Mouse (Mus musculus): Measurements from ENCODE around the gene Zfp653. TPM values are rescaled to one million over a fixed set of nuclear protein-coding genes. Genes with fewer than 3 reads are reported as not detected.
A peak's percentile ranks its signal among the peaks of the same experiment; 100 is the strongest.

Zfp653 gene
- total RNA-seq, 4 experiments from 2014 or later, result 3.0 to 5.0 (median 4.7) TPM

DNA sequence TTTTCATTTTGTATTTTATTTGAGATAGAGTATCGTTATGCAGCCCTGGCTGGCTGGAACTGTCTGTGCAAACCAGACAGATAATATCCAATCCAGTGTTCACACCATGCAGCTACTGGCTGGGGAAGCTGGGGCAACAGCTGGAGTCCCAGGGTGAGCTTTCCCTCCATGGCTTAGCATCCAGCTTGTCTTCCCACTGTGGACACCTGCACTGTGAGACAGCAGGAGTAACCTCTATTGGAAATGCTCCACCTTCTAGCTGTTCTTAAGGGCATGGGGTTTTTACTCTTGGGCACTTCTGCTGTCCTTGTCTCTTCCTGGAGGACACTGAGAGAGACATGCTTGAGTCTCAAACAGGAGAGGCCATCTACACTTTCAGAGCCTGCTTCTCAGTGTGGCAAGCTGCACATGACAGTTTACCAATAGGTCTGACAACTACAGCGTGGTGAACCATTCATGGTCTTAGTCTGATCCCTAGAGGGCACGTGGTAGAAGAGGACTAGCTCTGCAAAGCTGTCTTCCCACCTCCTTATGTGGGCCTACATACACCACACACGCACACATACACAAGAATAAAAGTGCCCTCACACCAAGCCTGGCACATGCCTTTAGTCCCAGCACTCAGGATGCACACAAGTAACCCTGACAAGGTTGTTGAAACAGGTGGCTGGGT lies 1.2 kb downstream of the Zfp653 start:
- DNase-seq (ENCODE audit: low spot score), result no peak

DNA sequence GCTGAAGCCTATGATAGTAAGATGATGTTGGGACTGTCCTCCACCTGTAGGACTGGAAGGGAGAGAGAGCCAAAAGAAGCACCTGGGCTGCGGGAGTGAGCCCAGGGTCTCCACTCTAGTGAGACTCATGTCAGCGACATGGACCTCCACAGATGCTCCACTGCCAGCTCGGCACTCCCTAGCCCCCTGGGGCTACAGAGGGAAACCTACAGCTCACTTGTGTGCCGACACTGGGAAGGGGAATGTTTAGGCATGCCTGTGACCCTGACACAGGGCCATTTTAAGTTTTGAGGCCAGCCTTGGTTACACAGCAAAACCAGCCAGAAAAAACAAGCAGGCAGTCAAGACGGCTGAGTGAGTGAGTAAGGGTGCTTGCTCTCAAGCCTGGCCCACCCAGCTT lies 4.0 kb downstream of the Zfp653 start:
- no peak for DNase-seq (ENCODE audit: low spot score)

DNA sequence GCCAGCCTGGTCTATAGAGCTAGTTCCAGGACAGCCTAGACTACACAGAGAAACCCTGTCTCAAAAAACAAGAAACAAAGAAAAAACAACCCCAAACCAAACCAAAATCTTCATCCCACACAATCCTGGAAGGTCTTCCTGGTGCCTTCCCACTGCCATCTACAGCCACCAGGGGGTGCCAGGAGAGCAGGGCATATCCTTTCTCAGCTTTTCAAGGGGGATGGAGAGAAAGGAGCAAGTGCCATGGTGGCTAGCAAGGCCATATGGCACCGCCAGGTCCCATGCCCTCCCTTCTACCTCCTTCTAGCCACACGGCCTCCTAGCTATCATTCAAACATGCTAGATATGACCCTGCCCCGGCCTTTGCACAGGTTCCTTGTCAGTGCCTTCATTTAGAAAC lies 4.7 kb downstream of the Zfp653 start:
- DNase-seq (ENCODE audit: low spot score), result peak; percentile 31

DNA sequence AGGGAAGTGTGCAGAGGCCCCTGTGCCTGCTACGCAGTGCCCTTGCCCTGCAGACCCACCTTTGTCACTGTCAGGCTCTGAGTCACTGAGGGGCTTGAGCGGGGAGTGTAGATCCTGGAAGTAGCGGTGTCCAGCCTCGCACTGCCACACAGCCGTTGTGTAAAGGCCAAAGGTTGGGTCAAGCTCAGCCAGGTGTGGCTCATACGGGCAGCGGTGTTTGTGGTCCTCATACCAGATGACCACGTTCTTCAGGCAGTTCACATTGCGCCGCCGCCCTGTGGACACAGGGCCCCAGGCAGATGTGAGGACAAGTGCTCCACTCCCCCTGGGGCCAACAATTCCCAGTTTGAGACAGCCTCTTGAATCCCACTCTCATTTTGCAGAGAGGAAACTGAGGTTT lies 5.5 kb downstream of the Zfp653 start:
- no peak for DNase-seq (ENCODE audit: low spot score)

DNA sequence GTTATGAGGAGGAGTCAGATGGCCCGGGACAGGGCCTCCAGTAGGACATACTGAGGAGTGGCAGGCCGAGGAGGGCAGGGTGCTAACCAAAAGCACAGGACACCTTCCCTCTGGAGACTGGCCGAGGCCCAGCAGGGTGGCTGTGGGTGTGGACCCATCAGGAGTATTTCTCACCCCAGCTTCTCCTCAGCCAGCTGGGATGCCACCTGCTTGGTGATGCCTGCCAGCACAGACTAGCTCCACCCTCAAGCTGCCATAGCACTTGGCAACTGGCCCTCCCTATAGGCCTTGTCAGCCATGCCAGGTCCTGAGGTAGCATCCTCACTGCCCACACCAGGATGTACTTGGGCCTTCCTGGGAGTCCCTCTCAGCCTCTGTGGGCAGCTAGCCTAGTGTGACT lies 6.8 kb downstream of the Zfp653 start:
- DNase-seq (ENCODE audit: low spot score), result no peak

DNA sequence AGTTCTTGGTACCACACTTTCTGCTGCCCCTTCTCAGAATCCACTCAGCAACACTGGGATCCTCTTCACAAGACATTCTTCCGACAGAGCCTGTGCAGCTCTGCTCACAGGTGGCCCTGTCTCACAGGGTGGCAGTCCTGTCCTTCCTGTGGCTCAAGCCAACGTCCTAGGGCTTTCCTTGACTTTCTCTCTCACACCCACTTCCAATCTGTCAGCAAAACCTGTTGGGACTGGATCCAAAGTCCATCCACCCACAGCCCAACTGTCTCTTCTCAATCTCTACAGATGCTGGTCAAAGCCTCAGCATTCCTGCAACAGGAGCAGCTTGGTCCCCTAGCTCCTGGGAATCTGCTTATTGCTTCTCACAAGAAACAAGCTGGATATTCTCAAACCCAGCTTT lies 9.8 kb downstream of the Zfp653 start:
- no peak for DNase-seq (ENCODE audit: low spot score)

DNA sequence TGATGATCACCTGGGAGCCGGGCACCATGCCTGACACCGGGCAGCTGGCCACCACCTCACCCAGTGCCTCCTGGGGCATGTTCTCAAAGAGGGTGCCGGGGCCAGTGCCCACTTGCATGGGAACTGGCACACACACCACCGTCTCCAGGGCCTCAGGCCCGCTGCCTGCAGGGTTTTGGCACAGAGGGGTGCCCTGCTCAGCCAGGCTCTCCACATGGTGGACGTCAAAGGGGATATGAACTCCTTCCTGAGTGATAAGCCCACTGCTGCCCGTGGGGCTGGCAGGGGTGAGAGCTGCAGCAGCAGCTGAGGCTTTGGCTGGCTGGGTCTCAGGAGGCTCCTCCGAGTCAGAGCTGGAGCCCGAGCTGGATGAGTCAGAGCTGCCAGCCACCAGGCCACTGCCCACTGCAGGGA lies 13.2 kb downstream of the Zfp653 start:
- peak; percentile 46 for DNase-seq (ENCODE audit: low spot score)

DNA sequence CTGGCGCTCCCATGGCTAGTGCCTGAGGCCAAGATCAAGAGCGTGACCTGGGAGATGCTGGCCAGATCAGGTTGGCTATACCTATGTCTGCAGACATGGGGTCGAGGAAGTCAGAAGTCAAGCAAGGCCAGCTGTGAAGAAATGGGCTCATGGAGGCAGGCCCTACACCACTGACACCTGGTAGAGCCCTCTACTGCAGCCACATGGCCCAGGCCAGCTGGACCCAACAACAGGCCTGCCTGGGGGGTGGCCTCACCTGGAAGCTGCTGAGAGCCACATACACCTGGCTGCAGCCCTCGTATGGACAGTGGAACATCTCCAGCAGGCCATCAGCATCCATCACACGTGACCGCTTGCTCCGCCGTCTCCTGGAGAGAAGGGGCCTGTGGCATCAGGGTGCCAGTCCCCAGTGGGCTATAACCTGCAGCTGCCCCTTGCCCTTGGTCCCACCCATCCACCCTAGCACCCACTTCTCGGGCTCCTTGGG lies 14.1 kb downstream of the Zfp653 start:
- no peak for DNase-seq (ENCODE audit: low spot score)

DNA sequence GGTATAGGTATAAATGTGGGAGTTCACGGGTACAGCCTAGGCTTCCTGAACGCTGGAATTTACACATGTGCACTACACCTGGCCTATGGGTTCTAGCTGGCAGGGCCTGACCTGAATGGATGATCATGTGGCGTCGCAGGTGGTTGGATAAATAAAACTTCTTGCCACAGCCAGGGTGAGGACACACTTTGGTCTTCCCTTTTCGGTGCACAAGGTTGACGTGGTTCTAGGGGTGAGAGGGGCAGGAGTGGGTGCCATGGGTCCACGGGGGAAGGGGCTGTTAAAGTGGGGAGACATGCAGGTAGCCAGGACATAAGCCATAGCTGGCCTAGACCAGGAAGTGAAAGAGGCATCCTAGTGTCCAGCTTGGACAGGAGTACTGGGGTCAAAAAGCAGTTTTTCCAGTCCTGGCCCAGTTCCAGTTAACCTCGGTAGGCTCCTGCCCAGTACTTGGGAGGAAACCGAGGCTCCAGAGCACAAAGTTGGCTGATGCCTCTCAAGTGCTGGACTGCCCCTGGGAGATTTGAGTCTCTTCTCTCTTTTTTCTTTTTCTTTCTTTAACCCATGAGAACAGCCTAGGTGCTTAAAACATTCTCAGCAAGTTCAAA lies 14.8 kb downstream of the Zfp653 start:
- DNase-seq (ENCODE audit: low spot score), result no peak

DNA sequence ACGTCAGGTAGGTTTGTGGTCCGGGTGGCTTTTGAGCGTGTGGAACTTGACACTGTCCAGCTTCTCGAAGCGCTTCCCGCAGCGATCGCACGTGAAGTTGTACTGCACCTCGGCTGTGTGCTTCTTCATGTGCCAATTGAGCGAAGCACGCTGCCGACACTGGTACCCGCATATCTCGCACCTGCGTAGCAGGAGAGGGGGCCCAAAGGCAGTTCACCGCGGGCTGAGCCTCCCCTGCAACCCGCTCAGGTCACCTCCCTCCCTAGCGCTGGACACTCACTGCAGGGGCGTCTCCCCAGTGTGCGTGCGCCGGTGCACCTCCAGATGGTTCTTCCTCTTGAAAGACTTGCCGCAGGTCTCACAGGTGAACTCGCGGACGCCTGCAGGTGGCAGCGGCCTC lies 15.5 kb downstream of the Zfp653 start:
- DNase-seq (ENCODE audit: low spot score), result no peak

DNA sequence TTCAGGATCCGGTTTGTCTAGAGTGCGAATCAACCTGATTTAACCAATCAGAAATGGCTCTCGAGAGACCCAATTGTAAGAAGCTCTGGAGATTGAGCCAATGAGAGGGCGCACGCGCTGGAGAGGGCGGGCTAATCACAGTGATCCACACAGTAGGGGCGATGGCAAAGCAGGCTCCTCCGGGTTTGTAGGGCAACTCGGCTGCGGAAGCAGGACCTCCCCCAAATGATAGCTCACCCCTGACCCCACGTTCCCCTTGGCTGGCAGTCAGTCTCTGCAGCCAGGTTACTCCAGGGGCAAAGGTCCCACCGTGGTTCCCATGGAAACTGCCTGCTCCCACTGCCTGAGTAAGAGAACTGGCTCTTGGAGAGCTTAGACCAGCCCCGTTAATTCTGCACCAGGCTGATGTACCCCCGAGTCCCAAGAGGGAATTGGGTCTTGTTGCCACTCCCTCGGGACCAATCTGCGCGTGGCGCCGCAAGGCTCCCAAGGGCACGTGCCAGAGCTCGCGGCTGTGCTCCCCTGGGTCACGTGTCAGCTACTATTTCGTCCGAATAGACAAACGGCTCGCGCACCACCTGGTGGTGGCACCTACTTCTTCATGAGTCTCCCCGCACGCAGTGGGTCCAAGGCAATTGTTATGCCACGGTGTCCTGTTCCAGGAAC lies 16.6 kb downstream of the Zfp653 start:
- DNase-seq (ENCODE audit: low spot score), result peak; percentile 30

DNA sequence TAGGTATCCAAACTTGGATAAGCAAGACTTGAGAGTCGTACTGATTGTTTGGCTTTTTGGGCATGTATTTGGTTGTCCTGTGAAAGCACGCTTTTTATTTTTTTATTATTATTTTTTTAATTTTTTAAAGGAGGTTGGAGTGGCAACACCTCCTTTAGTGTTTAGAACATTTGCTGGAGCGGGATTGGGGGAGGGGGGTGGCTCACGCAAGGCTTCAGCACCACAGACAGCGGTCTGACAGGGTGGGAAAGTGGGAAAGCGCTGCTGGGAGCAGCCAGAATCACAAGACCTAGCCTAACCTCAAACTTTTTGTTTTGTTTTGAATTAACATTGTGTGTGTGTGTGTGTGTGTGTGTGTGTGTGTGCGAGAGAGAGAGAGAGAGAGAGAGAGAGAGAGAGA lies 17.5 kb downstream of the Zfp653 start:
- DNase-seq (ENCODE audit: low spot score), result no peak

DNA sequence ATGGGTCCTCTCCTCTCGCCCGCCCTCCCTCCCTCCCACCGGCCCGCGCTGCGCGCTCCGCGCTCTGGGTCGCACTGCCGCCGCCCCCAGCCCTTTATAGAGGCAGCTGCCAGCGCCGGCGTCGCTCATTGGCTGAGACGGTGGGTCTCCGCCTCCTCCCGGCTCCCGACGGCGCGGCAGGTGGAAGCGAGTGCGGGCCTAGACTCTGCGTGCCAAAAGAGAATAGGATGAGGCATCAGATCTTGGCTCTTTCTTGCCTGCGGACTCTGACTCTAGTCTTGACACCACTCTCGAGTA lies 19.3 kb downstream of the Zfp653 start, which contains the start of gene Elavl3:
Elavl3 (minus strand) TSS at position 66 of the 297 bp plus-strand sequence.
- DNase-seq (ENCODE audit: low spot score), result no peak

DNA sequence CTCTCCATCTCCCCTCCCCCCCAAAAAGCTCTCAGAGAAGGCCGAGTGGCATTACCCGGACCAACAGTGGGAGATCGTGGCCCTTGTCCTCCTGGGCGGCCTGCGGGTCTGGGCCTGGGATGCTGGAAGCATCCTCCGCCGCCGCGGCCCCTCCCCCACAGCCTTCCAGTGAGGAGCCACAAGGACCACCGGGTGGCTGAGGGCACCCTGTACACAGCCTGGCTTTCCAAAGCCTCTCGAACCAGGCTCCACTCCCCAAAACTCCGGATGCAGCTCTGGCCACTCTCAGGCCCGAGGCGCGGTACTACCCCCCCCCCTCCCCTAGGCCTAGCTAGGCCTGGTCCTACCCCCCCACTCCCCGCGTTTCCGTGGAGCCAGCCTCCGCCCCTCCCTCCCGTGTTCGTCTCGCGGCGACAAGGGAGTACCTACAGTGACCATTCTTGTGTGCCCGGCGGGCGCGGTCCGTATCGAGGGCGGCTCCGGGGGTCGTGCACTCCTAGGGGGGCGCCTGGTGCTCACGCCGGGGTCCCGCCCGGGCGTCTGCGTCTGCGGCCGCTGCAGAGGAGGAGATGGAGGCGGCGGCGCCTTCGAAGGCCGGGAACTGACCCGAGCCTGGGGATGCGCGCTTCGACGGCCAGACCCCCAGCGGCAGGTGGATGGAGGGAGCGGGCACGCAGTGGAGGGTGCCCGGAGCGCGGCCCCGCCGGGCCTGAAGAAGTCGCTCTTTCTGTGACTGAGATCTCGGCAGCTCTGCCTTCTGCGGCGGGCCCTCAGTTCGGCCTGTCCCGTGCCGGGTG lies 19.8 kb downstream of the Zfp653 start:
- no peak for DNase-seq (ENCODE audit: low spot score)

DNA sequence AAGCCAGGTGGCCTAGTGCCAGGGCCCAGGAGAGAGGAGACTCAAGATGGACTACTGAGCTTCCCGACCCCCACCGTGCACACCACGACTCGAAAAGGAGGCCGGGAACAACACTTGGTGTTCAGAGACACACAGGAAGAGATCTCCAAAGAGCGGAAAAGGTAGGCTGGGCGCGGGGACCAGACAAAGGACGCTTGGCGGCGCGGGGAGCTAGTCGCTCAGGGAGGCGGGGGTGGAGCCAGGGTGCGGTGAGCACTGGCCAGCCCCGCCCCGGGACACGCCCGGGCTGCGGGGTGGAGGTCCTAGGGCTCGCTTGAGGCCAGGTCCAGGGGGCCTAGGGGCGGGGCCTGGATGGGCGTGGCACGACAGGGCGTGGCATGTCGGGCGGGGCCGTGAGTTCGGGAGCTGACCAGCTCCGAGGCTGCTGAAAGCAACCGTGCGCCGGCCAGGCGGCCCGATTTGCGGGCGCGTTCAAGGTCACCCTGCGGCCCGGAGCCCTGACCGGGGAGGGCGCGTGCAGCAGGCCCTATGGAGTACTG lies 20.8 kb downstream of the Zfp653 start:
- DNase-seq (ENCODE audit: low spot score), result no peak

DNA sequence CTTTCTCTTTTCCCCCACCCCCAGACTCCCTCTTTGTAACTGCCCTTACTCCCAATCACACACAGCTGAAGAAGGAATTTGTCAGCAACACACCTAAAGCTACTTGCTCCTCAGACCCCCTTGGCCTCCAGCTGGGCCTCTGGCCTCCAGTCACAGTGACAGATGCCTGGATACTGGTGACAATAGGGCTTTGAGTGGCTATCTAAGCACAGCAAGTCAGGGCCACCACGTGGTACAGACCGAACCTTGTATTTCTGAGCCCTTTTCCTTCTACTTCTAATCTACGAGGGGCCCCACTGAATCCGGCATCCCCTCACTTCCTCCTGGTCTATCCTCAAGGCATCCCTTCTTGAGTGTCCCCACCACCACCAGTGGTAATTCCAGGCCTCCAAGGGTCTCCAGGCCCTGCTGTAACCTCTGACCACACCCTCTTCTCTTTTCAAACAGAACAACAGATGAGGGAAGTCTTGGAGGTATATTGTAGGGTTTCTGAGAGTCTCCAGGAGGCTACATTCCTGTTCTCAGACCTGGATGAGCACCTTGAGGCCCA lies 21.4 kb downstream of the Zfp653 start:
- DNase-seq (ENCODE audit: low spot score), result no peak

DNA sequence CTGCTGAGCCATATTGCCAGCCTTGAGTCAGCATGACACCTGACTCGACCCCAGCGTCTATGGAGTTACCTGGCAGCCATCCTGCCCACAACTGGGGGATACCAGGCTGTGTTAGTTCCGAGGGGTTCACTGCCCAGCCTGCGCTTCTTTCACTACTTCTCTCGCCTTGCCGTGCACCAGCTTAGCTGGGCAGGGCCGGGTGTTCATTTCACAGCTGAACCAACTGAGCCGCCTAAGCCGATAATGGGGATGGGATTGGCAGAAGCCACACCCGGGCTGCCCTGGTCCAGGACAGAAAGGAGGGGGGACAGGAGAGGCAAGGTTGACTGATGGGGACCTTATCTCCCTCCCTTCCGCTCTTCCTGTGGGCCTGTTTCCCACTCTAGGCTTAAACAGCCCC lies 21.9 kb downstream of the Zfp653 start:
- no peak for DNase-seq (ENCODE audit: low spot score)

DNA sequence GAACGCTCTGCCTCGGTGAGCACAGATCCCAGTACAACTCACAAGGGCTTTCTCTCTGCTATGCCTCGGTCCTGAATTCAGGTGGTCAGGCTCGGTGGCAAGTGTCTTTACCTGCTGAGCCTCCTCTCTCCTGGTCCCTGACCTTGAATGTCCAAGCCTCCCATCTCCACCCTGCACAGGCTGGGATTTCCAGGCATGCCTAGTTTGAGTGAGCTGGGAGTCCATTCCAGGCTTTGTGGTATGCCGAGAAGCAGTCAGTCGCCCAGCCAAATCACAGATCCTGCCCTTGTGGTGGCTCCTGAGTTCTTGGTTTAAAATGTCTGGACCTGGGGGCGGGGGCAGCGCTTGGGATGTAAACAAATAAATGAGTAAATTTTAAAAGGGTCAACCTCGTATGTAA lies 23.8 kb downstream of the Zfp653 start:
- no peak for DNase-seq (ENCODE audit: low spot score)

DNA sequence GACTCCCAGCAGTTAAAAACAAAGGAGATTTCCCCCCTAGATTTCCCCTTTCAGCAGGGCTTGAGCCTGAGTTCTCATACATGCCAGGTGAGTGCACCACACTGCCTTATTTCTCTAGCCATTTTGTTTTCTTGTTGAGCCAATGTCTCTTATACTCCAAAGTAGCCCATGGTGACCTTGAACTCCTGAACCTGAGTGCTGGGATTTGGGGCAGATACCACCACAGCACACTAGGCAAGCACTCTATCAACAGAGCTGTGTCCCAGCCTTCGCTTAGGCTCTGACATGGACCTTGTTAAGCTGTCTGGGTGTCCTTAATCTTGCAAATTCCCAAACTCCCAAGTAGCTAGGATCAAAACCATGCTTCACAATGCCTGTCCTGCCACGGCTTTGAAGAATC lies 29.3 kb downstream of the Zfp653 start:
- DNase-seq (ENCODE audit: low spot score), result no peak

DNA sequence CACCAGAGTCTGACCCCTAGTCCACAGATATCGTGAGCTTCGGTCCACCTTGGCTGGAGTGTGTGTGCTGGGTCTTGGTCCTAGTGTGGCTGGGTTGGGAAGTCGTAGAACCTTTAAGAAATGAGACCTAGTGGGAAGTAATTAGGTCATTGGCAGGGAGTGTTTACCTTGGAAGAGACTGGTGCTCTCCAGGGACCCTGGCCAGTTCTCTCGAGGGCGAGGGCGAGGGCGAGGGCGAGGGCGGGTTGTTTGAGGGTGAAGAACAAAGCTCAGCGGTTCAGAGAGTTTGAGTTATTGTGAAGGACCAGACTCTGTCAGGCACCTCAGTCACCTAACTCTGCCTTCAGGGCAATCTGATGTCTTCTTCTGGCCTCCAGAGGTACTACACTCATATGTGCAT lies 33.4 kb downstream of the Zfp653 start:
- no peak for DNase-seq (ENCODE audit: low spot score)

DNA sequence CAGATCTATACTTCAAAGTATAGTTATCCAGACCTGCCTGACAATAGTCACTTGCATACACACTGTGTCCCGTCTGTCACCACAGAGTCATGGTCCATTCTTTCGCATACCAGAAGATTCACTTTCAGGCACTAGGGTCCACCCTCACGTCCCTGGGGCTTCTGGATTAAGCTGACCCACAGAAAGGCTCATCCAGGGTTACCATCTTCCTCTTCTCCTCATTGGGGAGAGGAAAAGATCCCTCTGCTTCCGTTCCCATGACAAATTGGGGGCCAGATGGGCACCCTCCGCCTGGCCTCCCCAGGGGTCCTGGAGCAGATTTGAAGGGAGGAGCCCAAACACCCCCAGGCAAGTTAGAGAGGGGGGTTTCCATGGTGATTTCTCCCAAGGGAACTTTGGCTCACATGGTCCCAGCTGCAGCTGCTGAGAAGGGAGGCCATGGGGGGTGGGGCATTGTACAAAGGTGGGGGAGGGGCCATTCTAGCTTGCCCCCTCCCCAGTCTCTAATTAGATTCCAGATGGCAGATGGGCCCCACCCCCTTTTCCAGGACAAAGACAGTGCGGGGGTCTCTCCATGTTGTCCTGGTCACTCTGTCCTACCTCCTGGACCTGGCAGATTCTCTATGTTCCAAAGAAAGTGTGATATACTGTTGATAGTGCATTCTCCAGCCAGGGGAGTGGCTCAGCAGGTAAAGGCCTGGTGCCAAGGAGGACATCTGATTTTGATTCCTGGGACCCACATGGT lies 35.7 kb downstream of the Zfp653 start:
- no peak for DNase-seq (ENCODE audit: low spot score)
